Mouse (Mus musculus) embryonic facial prominence, embryonic 12.5 days (tissue): ENCODE data around the gene Ints11. TPM values are rescaled to one million over a fixed set of nuclear protein-coding genes. Genes with fewer than 3 reads are reported as not detected.

Source experiments
- ATAC-seq: fragments of 200-750 bp; cut with Nextera tagmentation; 2 replicates; pipeline ENCODE4 v1.8.0; 2017; ENCODE audit not compliant: insufficient number of reproducible peaks, insufficient read depth, low FRiP score, low TSS enrichment
- H3K27ac ChIP-seq: fragments of 300-500 bp; sonication (generic); 2 replicates; pipeline ENCODE4 v1.5.1; 2016; ENCODE audit warnings: mild to moderate bottlenecking
- H3K27me3 ChIP-seq: fragments of 300-500 bp; sonication (generic); 2 replicates; pipeline ENCODE4 v1.6.1; 2016; ENCODE audit warnings: mild to moderate bottlenecking, moderate library complexity
- H3K36me3 ChIP-seq: fragments of 300-500 bp; sonication (generic); 2 replicates; pipeline ENCODE4 v1.6.1; 2016; ENCODE audit warnings: mild to moderate bottlenecking
- H3K4me1 ChIP-seq: fragments of 300-500 bp; sonication (generic); 2 replicates; pipeline ENCODE4 v1.6.1; 2016
- H3K4me2 ChIP-seq: fragments of 300-500 bp; sonication (generic); replicated peaks from 2 replicates; pipeline ENCODE4 v1.6.1; 2016; ENCODE audit warnings: mild to moderate bottlenecking, moderate library complexity
- H3K4me3 ChIP-seq: fragments of 300-500 bp; sonication (generic); 2 replicates; pipeline ENCODE4 v1.5.1; 2016; ENCODE audit warnings: mild to moderate bottlenecking
- H3K9ac ChIP-seq: fragments of 300-500 bp; sonication (generic); 2 replicates; pipeline ENCODE4 v1.6.1; 2016; ENCODE audit warnings: mild to moderate bottlenecking, moderate library complexity
- H3K9me3 ChIP-seq: fragments of 300-500 bp; sonication (generic); 2 replicates; pipeline ENCODE4 v1.6.1; 2016; ENCODE audit warnings: mild to moderate bottlenecking, moderate library complexity
- WGBS: fragments of 180-500 bp; shearing (Covaris S2); methylation state at CpG from one replicate; pipeline ENCODE4 v1.1.7; 2016; 5-methylcytosine and 5-hydroxymethylcytosine counted together
- polyA plus RNA-seq: library from polyadenylated mRNA; unstranded; fragments of >200 nt; fragmentation: Nextera tagmentation; extraction: Ambion mirVana; gene quantifications from 2 replicates; pipeline ENCODE4 v1.2.1, GENCODE M21; 2016

The Ints11 gene
- polyA plus RNA-seq, 1 experiment from 2014 or later, result 83.7 TPM

DNA sequence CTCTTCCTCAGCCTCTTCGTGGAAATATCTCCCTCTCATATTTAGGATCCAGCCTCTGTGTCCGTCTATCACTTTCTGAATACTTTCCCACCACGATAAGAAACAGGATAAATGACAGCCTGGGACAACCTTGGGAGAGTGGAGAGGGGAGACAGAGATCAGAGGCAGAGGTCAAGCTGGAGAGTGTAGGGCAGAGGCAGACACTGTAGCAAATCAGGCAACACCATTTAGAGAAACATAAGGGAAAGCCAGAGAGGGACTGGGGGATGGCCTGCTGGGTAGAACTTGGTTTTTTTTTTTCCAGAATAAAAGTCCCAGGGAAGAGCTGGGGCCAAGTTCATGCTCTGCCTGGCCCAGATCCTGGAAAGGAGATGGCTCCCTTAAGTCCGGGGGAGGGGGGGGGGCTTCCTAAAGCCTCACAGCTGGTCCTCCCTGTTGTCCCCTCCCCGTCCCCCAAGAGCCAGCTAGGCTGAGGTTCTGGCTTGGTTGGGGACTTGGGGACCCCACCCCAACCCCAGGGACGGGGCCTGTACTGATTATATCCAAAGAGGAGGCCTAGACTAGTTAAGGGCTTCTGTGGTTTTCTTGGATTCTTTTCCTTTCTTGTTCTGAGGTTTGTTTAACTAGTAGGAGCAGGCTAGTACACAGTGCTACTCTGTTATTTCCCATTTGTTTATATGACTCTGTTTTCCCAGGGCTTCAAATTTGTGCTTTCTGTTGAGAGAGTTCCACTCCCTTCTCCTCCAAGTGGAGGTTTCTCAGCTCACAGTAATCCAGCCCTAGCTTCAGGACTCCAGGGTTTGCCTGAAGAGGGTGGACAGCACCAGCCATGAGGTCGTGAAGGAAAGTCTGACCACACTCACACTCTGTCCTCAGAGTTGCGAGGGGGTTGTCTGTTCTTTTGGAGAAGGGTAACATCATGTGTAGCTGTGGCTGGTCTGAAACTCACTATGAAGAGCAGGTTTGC, 30.9 kb upstream of the Ints11 start:
- no peaks in the 10 kb centered on the region for H3K9me3 ChIP-seq
- H3K27me3 ChIP-seq, result no peaks in the 10 kb centered on the region
- no peak for ATAC-seq
- H3K9ac ChIP-seq, result no peak overlapping the region
- H3K4me3 ChIP-seq, result no peak overlapping the region
- peaks cover 37% of the 10 kb centered on the region for H3K4me1 ChIP-seq
- peaks cover 12% of the 10 kb centered on the region for H3K36me3 ChIP-seq
- H3K27ac ChIP-seq, result peak overlapping the region; percentile 52
- peak overlapping the region; percentile 94; the same call in 1 of the 2 replicates for H3K4me2 ChIP-seq
- WGBS, result 49% methylated on average over 8 of the region's 8 CpGs

DNA sequence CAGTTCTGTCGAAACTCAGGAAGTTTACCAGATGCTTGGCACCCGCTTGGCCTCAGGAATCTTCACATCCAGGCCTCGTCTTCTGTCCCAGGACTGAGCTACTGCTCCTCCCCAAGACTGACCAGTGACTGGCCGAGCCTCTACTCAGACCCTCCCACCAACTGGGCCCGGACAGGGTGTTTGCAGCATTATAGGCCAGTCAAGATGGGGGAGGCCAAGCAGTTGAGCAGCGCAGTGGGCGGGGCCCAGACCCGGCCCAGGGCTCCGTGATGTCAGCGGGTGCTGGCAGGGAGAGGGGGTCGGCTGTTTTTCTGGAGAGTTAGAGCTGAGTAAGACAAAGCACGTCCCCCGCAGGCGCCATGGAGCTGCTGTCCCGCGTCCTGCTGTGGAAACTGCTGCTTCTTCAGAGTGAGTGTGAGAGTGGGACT, 29.8 kb upstream of the Ints11 start, which contains the start of gene Mxra8:
Gene Mxra8 (plus strand): TSS at position 198 of the 428 bp plus-strand sequence.
- peaks cover 28% of the 10 kb centered on the region for H3K4me1 ChIP-seq
- no peaks in the 10 kb centered on the region for H3K27me3 ChIP-seq
- H3K9ac ChIP-seq, result peak within 1 kb of the TSS; percentile 61
- WGBS, result 2% methylated on average over 16 of the region's 16 CpGs
- peak; percentile 79 for ATAC-seq
- H3K4me3 ChIP-seq, result peak within 1 kb of the TSS; percentile 47
- peak within 1 kb of the TSS; percentile 94 for H3K4me2 ChIP-seq
- H3K27ac ChIP-seq, result peak within 1 kb of the TSS; percentile 52
- H3K9me3 ChIP-seq, result no peaks in the 10 kb centered on the region
- H3K36me3 ChIP-seq, result peaks cover 15% of the 10 kb centered on the region

GRCm38 (mm10) chr4:155840076-155841002, 29.0 kb upstream of the Ints11 start:
- Histone ChIP-seq H3K27ac (peak overlapping the region; percentile 52), H3K27me3 (no peaks in the 10 kb centered on the region), H3K36me3 (peaks cover 15% of the 10 kb centered on the region), H3K9ac (peak overlapping the region; percentile 61), H3K4me2 (peak overlapping the region; percentile 94), H3K4me3 (peak overlapping the region; percentile 47), H3K9me3 (no peaks in the 10 kb centered on the region), H3K4me1 (peaks cover 28% of the 10 kb centered on the region)
- no peak for ATAC-seq
- 7% methylated on average over 8 of the region's 8 CpGs for WGBS

DNA sequence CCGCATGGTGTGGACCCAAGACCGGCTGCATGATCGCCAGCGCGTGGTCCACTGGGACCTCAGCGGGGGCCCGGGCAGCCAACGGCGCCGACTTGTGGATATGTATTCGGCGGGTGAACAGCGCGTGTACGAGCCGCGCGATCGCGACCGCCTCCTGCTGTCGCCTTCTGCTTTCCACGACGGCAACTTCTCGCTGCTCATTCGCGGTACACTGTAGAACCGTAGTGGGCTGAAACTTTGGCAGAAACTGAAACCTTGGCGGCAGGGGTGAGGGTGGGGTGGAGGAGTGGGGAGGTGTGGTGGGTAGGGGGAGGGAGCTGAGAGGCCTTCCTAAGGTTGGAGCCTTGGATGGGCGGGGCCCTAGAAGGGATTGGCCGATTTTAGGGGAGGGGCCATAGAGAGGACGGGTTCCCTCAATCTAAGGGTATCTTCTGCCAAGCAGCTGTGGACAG, 28.3 kb upstream of the Ints11 start:
- under 1% methylated on average over 32 of the region's 32 CpGs for WGBS
- ATAC-seq, result peak; percentile 62; the same call in 1 of the 2 replicates
- no peak overlapping the region for H3K27ac ChIP-seq

GRCm38 (mm10) chr4:155841651-155842270, 27.6 kb upstream of the Ints11 start:
- H3K9ac ChIP-seq, result no peak overlapping the region
- peak overlapping the region; percentile 94 for H3K4me2 ChIP-seq
- H3K27me3 ChIP-seq, result no peaks in the 10 kb centered on the region
- peaks cover 15% of the 10 kb centered on the region for H3K36me3 ChIP-seq
- peak overlapping the region; percentile 47 for H3K4me3 ChIP-seq
- H3K4me1 ChIP-seq, result peaks cover 31% of the 10 kb centered on the region
- ATAC-seq, result no peak
- H3K9me3 ChIP-seq, result no peaks in the 10 kb centered on the region
- no peak overlapping the region for H3K27ac ChIP-seq
- 44% methylated on average over 38 of the region's 38 CpGs for WGBS

More for the DNA sequence above, 28.3 kb upstream of the Ints11 start:
- Histone ChIP-seq H3K4me2 (peak overlapping the region; percentile 94), H3K9ac (peak overlapping the region; percentile 61), H3K4me3 (peak overlapping the region; percentile 47), H3K36me3 (peaks cover 15% of the 10 kb centered on the region), H3K4me1 (peaks cover 28% of the 10 kb centered on the region), H3K9me3 (no peaks in the 10 kb centered on the region), H3K27me3 (no peaks in the 10 kb centered on the region)

DNA sequence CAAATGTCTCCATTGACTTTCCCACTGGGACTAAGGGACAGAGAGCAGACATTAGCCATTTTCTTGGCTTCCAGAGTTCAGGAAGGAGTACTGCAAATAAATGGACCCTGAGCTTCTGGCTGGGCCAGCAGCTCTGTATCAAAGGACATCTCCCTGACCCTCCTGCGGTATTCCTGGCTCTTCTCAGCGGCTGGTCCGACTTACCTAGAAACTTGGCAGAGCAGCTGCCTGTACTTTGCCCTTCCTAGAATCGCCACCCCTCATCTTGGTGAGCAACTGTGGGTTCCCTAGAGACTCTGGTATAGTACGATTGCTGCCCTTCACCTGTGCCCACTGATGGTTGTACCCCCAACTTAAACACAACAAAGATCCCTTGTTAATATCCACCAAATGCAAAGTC, 26.1 kb upstream of the Ints11 start:
- H3K27me3 ChIP-seq, result no peaks in the 10 kb centered on the region
- H3K36me3 ChIP-seq, result peaks cover 15% of the 10 kb centered on the region
- no peak for ATAC-seq
- H3K4me1 ChIP-seq, result peaks cover 37% of the 10 kb centered on the region
- no peak overlapping the region for H3K4me2 ChIP-seq
- H3K4me3 ChIP-seq, result no peak overlapping the region
- no peak overlapping the region for H3K27ac ChIP-seq
- WGBS, result 86% methylated on average over 5 of the region's 5 CpGs
- H3K9ac ChIP-seq, result no peak overlapping the region
- no peaks in the 10 kb centered on the region for H3K9me3 ChIP-seq

DNA sequence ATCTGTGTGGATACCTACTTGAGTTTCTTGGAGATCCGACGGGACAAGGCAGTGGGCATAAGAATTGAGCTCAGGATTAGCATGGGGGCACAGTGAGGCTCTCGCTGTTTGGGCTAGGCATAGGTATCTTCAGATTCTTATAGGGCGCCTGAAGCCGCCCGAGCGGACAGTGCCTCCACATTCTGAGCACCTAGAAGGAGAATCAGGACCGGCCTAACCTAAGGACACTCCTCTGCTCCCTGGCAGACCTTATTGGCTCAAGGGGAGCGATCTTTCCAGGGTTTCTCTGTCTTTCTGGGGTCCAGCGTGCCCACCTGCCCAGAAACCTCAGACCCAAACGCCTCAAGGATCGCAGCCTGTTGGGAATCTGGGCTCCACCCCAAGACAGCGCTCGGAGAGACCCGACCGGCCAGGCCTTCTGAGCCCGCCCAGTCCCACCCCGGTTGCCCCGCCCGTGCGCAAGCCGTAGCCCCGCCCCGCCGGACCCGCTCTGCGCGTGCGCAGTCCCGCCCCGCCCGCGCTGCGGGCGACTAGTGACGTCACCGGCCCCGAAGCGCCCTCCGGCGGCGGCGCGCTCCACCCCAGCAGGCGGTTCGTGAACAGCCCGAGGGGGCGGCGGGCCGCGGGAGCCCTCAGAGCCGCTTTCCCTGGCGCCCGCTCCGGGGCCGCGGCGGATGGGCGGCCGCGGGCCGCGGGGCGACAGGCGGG, 22.3 kb upstream of the Ints11 start, which contains the start of gene Dvl1:
Gene Dvl1 (plus strand): TSS at position 532 of the 708 bp plus-strand sequence.
- Histone ChIP-seq H3K27me3 (no peaks in the 10 kb centered on the region), H3K9me3 (no peaks in the 10 kb centered on the region), H3K4me1 (peaks cover 24% of the 10 kb centered on the region), H3K9ac (peak within 1 kb of the TSS; percentile 75), H3K4me2 (peak within 1 kb of the TSS; percentile 92), H3K4me3 (peak within 1 kb of the TSS; percentile 78), H3K36me3 (peaks cover 15% of the 10 kb centered on the region), H3K27ac (0 out of 2 replicates have a peak within 1 kb of the TSS, but pooled peaks have one; percentile 3)
- peak; percentile 87 for ATAC-seq
- 3% methylated on average over 58 of the region's 65 CpGs for WGBS

- no peaks in the 10 kb centered on the region for H3K27me3 ChIP-seq
- H3K4me1 ChIP-seq, result peaks cover 24% of the 10 kb centered on the region
- ATAC-seq, result peak; percentile 45; the same call in 1 of the 2 replicates
- H3K9me3 ChIP-seq, result no peaks in the 10 kb centered on the region
- peak overlapping the region; percentile 78 for H3K4me3 ChIP-seq
- 1% methylated on average over 69 of the region's 69 CpGs for WGBS
- H3K27ac ChIP-seq, result no peak overlapping the region
- peak overlapping the region; percentile 92 for H3K4me2 ChIP-seq
- peak overlapping the region; percentile 75 for H3K9ac ChIP-seq
- H3K36me3 ChIP-seq, result peaks cover 10% of the 10 kb centered on the region
These were observed 21.6 kb upstream of the Ints11 start for GRCm38 (mm10) chr4:155847591-155848352.

GRCm38 (mm10) chr4:155848434-155849095, 20.8 kb upstream of the Ints11 start:
- H3K9me3 ChIP-seq, result no peaks in the 10 kb centered on the region
- peaks cover 24% of the 10 kb centered on the region for H3K4me1 ChIP-seq
- peak overlapping the region; percentile 75 for H3K9ac ChIP-seq
- 0 out of 2 replicates have a peak, but pooled peaks cover 2% of the 10 kb centered on the region for H3K36me3 ChIP-seq
- H3K27ac ChIP-seq, result no peak overlapping the region
- peak overlapping the region; percentile 92 for H3K4me2 ChIP-seq
- no peak for ATAC-seq
- 44% methylated on average over 7 of the region's 7 CpGs for WGBS
- H3K4me3 ChIP-seq, result peak overlapping the region; percentile 78
- H3K27me3 ChIP-seq, result no peaks in the 10 kb centered on the region
